Mouse (Mus musculus) hindbrain, embryonic 14.5 days (tissue): Measurements from ENCODE around the gene Smyd3. TPM values are rescaled to one million over a fixed set of nuclear protein-coding genes. Genes with fewer than 3 reads are reported as not detected.

Experiments used
- ATAC-seq: fragments of 200-750 bp; cut with Nextera tagmentation; 2 replicates; pipeline ENCODE4 v1.8.0; 2017; ENCODE audit warnings: moderate number of reproducible peaks, mild to moderate bottlenecking, moderate TSS enrichment, moderate library complexity; ENCODE audit not compliant: low FRiP score
- DNase-seq: peaks from one replicate; pipeline ENCODE4 v3.0.0-alpha.2; 2015; ENCODE audit warnings: low spot score
- H3K27ac ChIP-seq: fragments of 300-500 bp; sonication (generic); 2 replicates; pipeline ENCODE4 v1.5.1; 2014; ENCODE audit warnings: mild to moderate bottlenecking, moderate library complexity
- H3K27me3 ChIP-seq: fragments of 300-500 bp; sonication (generic); 2 replicates; pipeline ENCODE4 v1.6.1; 2014; ENCODE audit warnings: mild to moderate bottlenecking, low read length, mixed read lengths; ENCODE audit not compliant: control insufficient read depth, insufficient read depth
- H3K36me3 ChIP-seq: fragments of 300-500 bp; sonication (generic); replicated peaks from 2 replicates; pipeline ENCODE4 v1.6.1; 2014; ENCODE audit not compliant: control insufficient read depth, insufficient read depth
- H3K4me1 ChIP-seq: fragments of 300-500 bp; sonication (generic); replicated peaks from 2 replicates; pipeline ENCODE4 v1.6.1; 2014; ENCODE audit warnings: antibody characterized with exemption, low read length, mixed read lengths; ENCODE audit not compliant: control insufficient read depth, insufficient read depth
- H3K4me2 ChIP-seq: fragments of 300-500 bp; sonication (generic); replicated peaks from 2 replicates; pipeline ENCODE4 v1.6.1; 2014; ENCODE audit warnings: mild to moderate bottlenecking, moderate library complexity
- H3K4me3 ChIP-seq: fragments of 300-500 bp; sonication (generic); replicated peaks from 2 replicates; pipeline ENCODE4 v1.5.1; 2014; ENCODE audit warnings: mild to moderate bottlenecking, low read length
- H3K9ac ChIP-seq: fragments of 300-500 bp; sonication (generic); 2 replicates; pipeline ENCODE4 v1.6.1; 2014
- H3K9me3 ChIP-seq: fragments of 300-500 bp; sonication (generic); 2 replicates; pipeline ENCODE4 v1.6.1; 2016; ENCODE audit warnings: low read length; ENCODE audit not compliant: control insufficient read depth
- WGBS: fragments of 180-500 bp; shearing (Covaris S2); extraction: QIAGEN DNeasy Blood & Tissue Kit; methylation state at CpG from one replicate; pipeline ENCODE4 v1.1.7; 2014; 5-methylcytosine and 5-hydroxymethylcytosine counted together
- polyA plus RNA-seq: library from polyadenylated mRNA; unstranded; fragments of >200 nt; fragmentation: Nextera tagmentation; extraction: Ambion mirVana; gene quantifications from 2 replicates; pipeline ENCODE4 v1.2.1, GENCODE M21; 2014

The Smyd3 gene
- polyA plus RNA-seq, 1 experiment from 2014 or later, result 25.4 TPM

GRCm38 (mm10) chr1:179116729-179117663, 400.8 kb downstream of the Smyd3 start:
- Histone ChIP-seq H3K27ac (no peak overlapping the region), H3K4me1 (0 out of 2 replicates have a peak, but pooled peaks cover 5% of the 10 kb centered on the region), H3K27me3 (no peaks in the 10 kb centered on the region), H3K4me3 (no peak overlapping the region), H3K9me3 (no peaks in the 10 kb centered on the region), H3K36me3 (no peaks in the 10 kb centered on the region), H3K4me2 (no peak overlapping the region), H3K9ac (no peak overlapping the region)
- whole genome bisulfite sequencing, result 94% methylated on average over 10 of the region's 10 CpGs
- ATAC-seq, result no peak
- DNase-seq, result no peak

GRCm38 (mm10) chr1:179114833-179115495, 402.9 kb downstream of the Smyd3 start:
- Histone ChIP-seq H3K4me1 (no peaks in the 10 kb centered on the region), H3K4me2 (no peak overlapping the region), H3K27ac (no peak overlapping the region), H3K9me3 (no peaks in the 10 kb centered on the region), H3K4me3 (no peak overlapping the region), H3K36me3 (no peaks in the 10 kb centered on the region), H3K27me3 (no peaks in the 10 kb centered on the region), H3K9ac (no peak overlapping the region)
- 94% methylated on average over 7 of the region's 7 CpGs for WGBS
- DNase-seq (no peak), ATAC-seq (no peak)

GRCm38 (mm10) chr1:179114385-179114784, 403.5 kb downstream of the Smyd3 start:
- H3K27me3 ChIP-seq, result 0 out of 2 replicates have a peak, but pooled peaks cover 3% of the 10 kb centered on the region
- ATAC-seq (no peak), DNase-seq (no peak)
- H3K9ac ChIP-seq, result no peak overlapping the region
- no peaks in the 10 kb centered on the region for H3K36me3 ChIP-seq
- no peak overlapping the region for H3K27ac ChIP-seq
- H3K4me3 ChIP-seq, result no peak overlapping the region
- H3K4me1 ChIP-seq, result no peaks in the 10 kb centered on the region
- H3K4me2 ChIP-seq, result no peak overlapping the region
- H3K9me3 ChIP-seq, result no peaks in the 10 kb centered on the region
- 97% methylated on average over 3 of the region's 3 CpGs for WGBS

GRCm38 (mm10) chr1:179108759-179109158, 409.1 kb downstream of the Smyd3 start:
- H3K9me3 ChIP-seq, result no peaks in the 10 kb centered on the region
- H3K36me3 ChIP-seq, result no peaks in the 10 kb centered on the region
- H3K4me1 ChIP-seq, result peaks cover 31% of the 10 kb centered on the region
- no peak overlapping the region for H3K4me2 ChIP-seq
- H3K9ac ChIP-seq, result no peak overlapping the region
- DNase-seq (no peak), ATAC-seq (no peak)
- H3K27ac ChIP-seq, result no peak overlapping the region
- no peak overlapping the region for H3K4me3 ChIP-seq
- H3K27me3 ChIP-seq, result 0 out of 2 replicates have a peak, but pooled peaks cover 5% of the 10 kb centered on the region
- WGBS, result 38% methylated on average over 7 of the region's 7 CpGs

GRCm38 (mm10) chr1:179107761-179108694, 409.8 kb downstream of the Smyd3 start:
- H3K27me3 ChIP-seq, result 0 out of 2 replicates have a peak, but pooled peaks cover 5% of the 10 kb centered on the region
- H3K9ac ChIP-seq, result no peak overlapping the region
- H3K4me3 ChIP-seq, result no peak overlapping the region
- H3K27ac ChIP-seq, result no peak overlapping the region
- peaks cover 31% of the 10 kb centered on the region for H3K4me1 ChIP-seq
- H3K4me2 ChIP-seq, result no peak overlapping the region
- WGBS, result 61% methylated on average over 16 of the region's 16 CpGs
- H3K9me3 ChIP-seq, result no peaks in the 10 kb centered on the region
- DNase-seq, result no peak
- ATAC-seq, result no peak
- no peaks in the 10 kb centered on the region for H3K36me3 ChIP-seq

GRCm38 (mm10) chr1:179107211-179107610, 410.6 kb downstream of the Smyd3 start:
- 0 out of 2 replicates have a peak, but pooled peaks cover 5% of the 10 kb centered on the region for H3K27me3 ChIP-seq
- no peak overlapping the region for H3K27ac ChIP-seq
- no peak overlapping the region for H3K4me2 ChIP-seq
- ATAC-seq (no peak), DNase-seq (no peak)
- no peaks in the 10 kb centered on the region for H3K9me3 ChIP-seq
- no peak overlapping the region for H3K9ac ChIP-seq
- H3K4me1 ChIP-seq, result peaks cover 31% of the 10 kb centered on the region
- WGBS, result 57% methylated on average over 7 of the region's 7 CpGs
- H3K36me3 ChIP-seq, result no peaks in the 10 kb centered on the region
- H3K4me3 ChIP-seq, result no peak overlapping the region

GRCm38 (mm10) chr1:179106702-179107145, 411.1 kb downstream of the Smyd3 start:
- Histone ChIP-seq H3K4me1 (peaks cover 31% of the 10 kb centered on the region), H3K9me3 (no peaks in the 10 kb centered on the region), H3K36me3 (no peaks in the 10 kb centered on the region), H3K4me2 (peak overlapping the region; percentile 15), H3K4me3 (no peak overlapping the region), H3K9ac (no peak overlapping the region), H3K27ac (peak overlapping the region; percentile 40; the same call in 1 of the 2 replicates), H3K27me3 (0 out of 2 replicates have a peak, but pooled peaks cover 5% of the 10 kb centered on the region)
- DNase-seq, result no peak
- ATAC-seq, result peak; percentile 64; the same call in 1 of the 2 replicates
- 16% methylated on average over 6 of the region's 6 CpGs for WGBS

GRCm38 (mm10) chr1:179106103-179106701, 411.6 kb downstream of the Smyd3 start:
- H3K36me3 ChIP-seq, result no peaks in the 10 kb centered on the region
- H3K4me2 ChIP-seq, result peak overlapping the region; percentile 15
- H3K4me3 ChIP-seq, result no peak overlapping the region
- no peaks in the 10 kb centered on the region for H3K9me3 ChIP-seq
- peaks cover 31% of the 10 kb centered on the region for H3K4me1 ChIP-seq
- 0 out of 2 replicates have a peak, but pooled peaks cover 5% of the 10 kb centered on the region for H3K27me3 ChIP-seq
- H3K27ac ChIP-seq, result peak overlapping the region; percentile 40; the same call in 1 of the 2 replicates
- ATAC-seq (peak; percentile 44; the same call in 1 of the 2 replicates), DNase-seq (no peak)
- WGBS, result 20% methylated on average over 18 of the region's 18 CpGs
- no peak overlapping the region for H3K9ac ChIP-seq
